Mouse (Mus musculus) layer of hippocampus, adult 11-12 months (tissue): ENCODE results near the gene Farp1.

Experiments used
- DNase-seq: peaks from one replicate; pipeline ENCODE4 v3.0.0; 2022; ENCODE audit warnings: low spot score

Farp1 gene

DNA sequence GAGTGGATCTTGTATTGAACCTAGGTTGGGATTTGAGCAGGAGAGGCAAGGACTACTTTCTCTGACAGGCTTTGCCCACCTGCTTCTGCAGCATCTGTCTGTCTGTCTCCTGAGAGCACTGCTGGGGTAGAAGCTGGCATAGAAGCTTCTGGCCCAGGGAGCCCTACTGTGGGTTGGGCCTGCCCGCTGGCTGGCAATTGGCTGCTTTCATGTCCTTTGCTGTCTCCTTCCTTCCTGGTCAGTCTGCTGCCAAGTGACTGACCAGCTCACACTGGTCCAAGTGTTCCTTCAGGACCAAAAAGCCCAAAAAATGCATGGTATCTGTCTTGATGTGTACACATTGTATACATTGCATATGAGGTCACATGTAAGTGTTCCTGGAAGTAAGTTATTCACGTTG, 228.9 kb downstream of the Farp1 start:
- no peak for DNase-seq

- DNase-seq, result no peak
Measured at GRCm38 (mm10) chr14:121264453-121264852, 229.5 kb downstream of the Farp1 start.

- no peak for DNase-seq
Measured at GRCm38 (mm10) chr14:121267801-121268200, 232.8 kb downstream of the Farp1 start.

DNA sequence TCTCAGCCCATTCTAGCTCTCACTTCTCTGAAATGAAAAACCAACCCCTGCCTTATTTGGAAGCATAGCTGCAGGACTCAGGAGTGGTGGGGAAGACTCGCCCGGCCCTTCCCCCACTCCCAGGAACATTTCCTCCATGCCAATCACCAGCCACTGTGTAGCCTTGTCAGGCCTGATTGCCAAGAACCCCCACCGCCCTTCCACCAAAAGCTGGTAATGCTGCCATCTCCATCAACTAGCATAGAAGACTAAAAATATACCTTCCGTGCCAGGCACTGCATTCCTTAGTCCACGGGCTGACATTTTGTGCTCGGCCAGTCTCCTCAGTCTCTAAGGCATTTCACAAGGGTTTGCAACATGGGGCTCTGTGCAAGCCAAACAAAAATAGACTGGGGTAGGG, 235.5 kb downstream of the Farp1 start:
- DNase-seq, result no peak

- no peak for DNase-seq
Measured at GRCm38 (mm10) chr14:121274985-121275384, 240.0 kb downstream of the Farp1 start.

GRCm38 (mm10) chr14:121276016-121276415, 241.0 kb downstream of the Farp1 start:
- DNase-seq, result no peak

DNA sequence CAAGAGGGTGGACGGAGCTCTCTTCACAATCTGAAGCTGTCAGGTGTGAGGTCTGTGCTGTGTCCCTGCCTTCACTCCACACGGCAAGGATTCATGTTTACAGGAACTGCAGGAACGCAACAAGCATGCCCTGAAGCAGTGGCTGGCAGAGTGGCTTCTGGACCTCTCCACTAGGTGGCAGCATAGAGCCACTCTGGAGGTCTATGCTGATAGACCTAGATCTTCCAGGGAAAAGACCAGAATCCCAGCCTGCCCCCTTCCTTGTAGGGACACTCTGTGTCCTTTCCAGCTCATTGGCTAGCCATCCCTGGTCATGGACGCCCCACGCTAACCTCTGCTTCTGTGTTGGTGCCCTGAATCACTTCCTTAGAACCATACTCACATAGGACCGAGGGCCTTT, 244.1 kb downstream of the Farp1 start:
- peak; percentile 88 for DNase-seq

- no peak for DNase-seq
Measured at GRCm38 (mm10) chr14:121280601-121281335, 245.8 kb downstream of the Farp1 start.

DNA sequence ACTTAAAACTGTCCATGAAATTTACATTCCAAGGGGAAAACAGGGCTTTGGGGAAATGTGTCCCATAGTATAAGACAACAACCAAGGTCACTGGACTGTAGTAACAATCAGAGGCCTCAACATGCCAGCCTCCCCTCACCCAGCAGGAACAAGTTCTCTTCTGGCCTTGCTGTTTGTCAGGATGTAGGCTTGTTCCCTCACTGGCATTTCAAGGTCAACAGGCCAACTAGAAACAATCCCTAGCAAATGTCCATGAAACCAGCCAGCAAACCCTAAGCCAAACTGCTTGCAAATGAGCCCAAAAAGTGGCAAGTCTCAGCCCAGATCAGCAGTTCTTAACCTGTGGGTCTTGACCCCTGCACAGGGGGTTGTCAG, 246.3 kb downstream of the Farp1 start:
- DNase-seq, result no peak

GRCm38 (mm10) chr14:121285379-121286120, 250.6 kb downstream of the Farp1 start:
- no peak for DNase-seq

- DNase-seq, result no peak
Measured at GRCm38 (mm10) chr14:121291881-121292280, 256.9 kb downstream of the Farp1 start.

DNA sequence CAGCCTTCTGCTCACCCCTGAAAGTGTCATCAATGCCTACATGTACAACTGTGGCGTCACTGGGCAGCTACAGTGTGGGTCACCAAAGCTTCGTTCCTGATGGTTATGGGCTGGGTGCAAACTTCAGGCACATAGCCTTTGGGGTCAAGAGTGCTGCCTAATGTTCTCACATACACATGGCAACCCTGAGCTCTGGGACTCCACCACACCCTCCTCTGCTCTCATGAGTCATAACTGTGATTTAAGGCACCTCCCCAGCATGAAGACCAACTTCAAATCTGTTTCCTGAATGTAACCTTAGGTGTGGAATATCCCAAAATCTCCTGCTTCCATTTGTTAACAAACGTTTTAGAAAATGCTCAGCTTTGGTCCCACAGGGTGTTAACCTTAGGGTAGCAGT, 257.4 kb downstream of the Farp1 start:
- DNase-seq, result no peak

DNA sequence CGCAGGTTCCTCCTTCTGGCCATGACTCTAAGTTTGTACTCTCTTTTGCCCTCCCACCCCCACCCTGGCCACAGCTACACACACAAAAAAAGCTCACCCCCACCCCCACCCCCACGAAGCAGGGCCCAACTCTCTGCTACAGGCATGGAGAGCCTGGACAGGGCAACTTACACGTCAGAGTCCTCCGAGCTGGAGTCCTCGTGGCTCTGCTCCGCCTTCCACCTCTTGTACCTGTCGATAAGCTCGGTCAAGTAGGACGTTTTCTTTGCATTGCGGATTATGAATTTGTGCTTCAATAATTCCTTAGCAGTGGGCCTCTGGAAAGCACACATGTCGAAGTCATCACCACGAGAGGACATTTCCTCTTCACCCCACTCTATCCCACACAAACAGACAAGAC, 259.5 kb downstream of the Farp1 start:
- no peak for DNase-seq

GRCm38 (mm10) chr14:121297103-121297502, 262.1 kb downstream of the Farp1 start:
- DNase-seq, result no peak

DNA sequence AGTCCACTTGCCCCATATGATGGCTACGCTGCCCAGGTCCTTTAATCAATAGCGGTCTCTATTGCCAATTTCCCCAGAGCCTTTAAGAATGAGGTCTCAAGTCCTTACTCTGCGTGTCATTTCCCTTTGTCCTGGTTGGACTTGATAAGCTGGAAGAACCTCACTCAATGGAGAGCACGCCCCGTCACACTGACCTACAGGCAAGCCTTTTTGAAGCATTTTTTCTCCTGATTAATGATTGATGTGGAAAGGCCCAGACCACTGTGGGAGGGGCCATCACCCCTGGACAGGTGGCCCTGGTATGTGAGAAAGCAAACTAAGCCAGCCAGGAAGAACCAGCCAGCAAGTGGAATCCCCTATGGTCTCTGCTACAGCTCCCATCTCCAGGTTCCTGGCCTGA, 263.5 kb downstream of the Farp1 start:
- DNase-seq, result no peak

- no peak for DNase-seq
Measured at GRCm38 (mm10) chr14:121299093-121299492, 264.1 kb downstream of the Farp1 start.

GRCm38 (mm10) chr14:121304523-121304922, 269.5 kb downstream of the Farp1 start:
- no peak for DNase-seq

GRCm38 (mm10) chr14:121305316-121306064, 270.5 kb downstream of the Farp1 start:
- DNase-seq, result no peak

DNA sequence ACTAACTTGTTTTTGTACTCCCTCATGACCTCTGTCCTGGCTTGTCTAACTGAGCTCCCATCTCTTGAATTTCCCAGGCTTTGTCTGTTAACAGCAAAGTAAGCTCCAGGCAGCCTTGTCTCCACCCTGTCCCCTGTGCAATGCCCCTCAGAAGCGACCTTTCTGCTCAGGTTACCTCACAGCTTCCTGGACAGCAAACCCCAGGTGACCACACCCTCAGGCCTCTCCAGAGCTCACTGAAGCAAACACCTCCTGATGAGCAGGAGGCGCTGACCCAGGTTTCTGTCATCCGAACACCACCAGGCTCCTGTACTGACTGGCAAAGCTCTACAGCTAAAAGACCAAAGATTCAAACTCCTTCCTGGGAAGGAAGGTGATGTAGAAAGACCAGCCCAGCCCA, 274.9 kb downstream of the Farp1 start:
- DNase-seq, result no peak

GRCm38 (mm10) chr14:121310325-121311080, 275.5 kb downstream of the Farp1 start:
- DNase-seq, result no peak

DNA sequence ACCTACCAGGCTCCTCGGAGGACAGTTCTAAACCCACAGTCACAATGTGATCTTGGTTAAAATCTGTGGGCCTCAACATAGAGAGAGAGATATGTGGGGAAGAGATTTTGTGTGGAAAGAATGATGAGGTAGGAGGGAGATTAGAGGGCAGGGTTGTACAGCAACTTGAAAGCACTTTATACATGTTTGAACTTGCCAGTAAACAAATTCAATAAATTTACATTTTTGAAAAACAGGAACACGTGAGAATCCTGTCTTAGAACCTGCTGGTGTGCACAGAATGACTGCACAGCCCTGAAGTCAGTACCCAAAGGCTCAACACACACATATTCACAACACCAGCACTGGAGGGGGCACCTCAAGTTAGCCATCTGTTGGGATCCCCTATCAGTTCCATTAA, 276.1 kb downstream of the Farp1 start:
- DNase-seq, result no peak

DNA sequence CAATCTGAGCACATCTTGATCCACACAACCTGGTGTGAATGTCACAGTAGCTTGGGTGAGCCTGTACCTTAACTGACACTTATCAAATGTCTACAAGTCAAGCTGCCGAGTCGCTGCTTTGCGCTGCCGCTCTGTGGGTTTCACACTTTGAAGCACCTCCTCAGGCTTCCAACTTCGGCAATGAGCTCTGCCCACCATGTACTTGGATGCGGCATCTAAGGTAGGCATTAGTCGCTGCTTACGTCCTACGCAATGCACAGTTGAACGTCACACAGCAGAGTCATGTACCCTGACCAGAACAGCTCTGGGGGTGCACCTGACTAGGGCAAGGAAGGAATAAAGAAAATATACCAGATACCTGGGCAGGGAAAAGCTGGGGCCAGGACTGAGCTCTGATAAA, 278.3 kb downstream of the Farp1 start:
- DNase-seq, result no peak
